Mouse (Mus musculus): ENCODE measurements around the gene Timm29. TPM values are rescaled to one million over a fixed set of nuclear protein-coding genes. Genes with fewer than 3 reads are reported as not detected.

Gene Timm29
- polyA plus RNA-seq, 1 experiment: 1.2 TPM

GRCm38 (mm10) chr9:21556996-21557395 lies 35.5 kb upstream of the Timm29 start:
- Histone ChIP-seq H3K9me3 (ENCODE audit: control insufficient read depth, low read length) (no peaks in the 10 kb centered on the region), H3K27me3 (ENCODE audit: control insufficient read depth) (no peaks in the 10 kb centered on the region), H3K4me1 (ENCODE audit: control insufficient read depth) (peaks cover 86% of the 10 kb centered on the region), H3K4me3 (replicated peaks) (no peak overlapping the region), H3K36me3 (ENCODE audit: control insufficient read depth) (peaks cover 85% of the 10 kb centered on the region)
- TF ChIP-seq TAL1 (IDR thresholded peaks at IDR 0.05; ENCODE audit: low read length): no peak
- TF ChIP-seq GATA1 (IDR thresholded peaks at IDR 0.05; ENCODE audit: low read length): no peak

DNA sequence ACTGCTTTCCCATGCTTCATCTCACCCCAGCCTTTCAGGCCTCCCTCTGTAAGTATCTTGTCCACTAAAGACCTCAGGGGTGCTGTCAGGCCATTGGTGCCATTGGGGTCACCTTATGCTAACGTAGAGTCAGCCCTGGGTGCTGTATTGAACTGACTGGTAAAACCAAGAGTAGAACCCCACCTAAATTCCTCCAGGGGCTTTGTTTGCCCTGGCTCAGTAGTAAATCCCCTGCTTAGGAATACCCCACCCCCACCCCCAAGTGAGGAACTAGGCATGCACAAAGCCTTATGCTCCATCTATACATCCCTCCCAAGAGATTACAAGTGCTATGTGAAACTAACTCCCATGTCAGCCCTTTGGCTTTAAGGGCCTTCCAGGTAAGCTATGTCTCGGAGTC lies 35.0 kb upstream of the Timm29 start:
- Histone ChIP-seq H3K36me3 (ENCODE audit: control insufficient read depth) (peaks cover 84% of the 10 kb centered on the region), H3K9me3 (ENCODE audit: control insufficient read depth, low read length) (no peaks in the 10 kb centered on the region), H3K4me1 (ENCODE audit: control insufficient read depth) (peaks cover 86% of the 10 kb centered on the region), H3K27me3 (ENCODE audit: control insufficient read depth) (no peaks in the 10 kb centered on the region), H3K4me3 (replicated peaks) (peak overlapping the region; percentile 53)
- TF ChIP-seq GATA1 (IDR thresholded peaks at IDR 0.05; ENCODE audit: low read length) (no peak), TAL1 (IDR thresholded peaks at IDR 0.05; ENCODE audit: low read length) (no peak)

DNA sequence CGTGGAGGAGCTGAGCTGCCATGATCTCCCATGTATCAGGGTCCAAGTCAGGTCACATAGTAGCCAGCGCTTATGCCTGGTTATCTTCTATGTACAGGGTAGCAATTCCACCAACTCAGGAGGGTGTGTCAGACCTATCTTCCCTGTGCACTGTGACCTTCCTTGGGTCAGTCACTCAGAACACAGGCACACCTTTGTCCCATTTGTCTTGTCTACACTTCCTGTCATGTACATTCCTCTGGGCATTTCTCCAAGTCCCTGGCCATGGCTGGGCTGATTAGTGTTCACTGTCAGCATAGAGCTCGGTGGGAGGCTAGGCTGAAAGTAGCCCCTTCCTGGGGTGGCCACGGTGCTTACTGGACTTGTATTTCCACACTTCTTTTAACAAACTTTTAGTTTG lies 34.2 kb upstream of the Timm29 start:
- Histone ChIP-seq H3K4me3 (replicated peaks) (peak overlapping the region; percentile 53), H3K9me3 (ENCODE audit: control insufficient read depth, low read length) (no peaks in the 10 kb centered on the region), H3K27me3 (ENCODE audit: control insufficient read depth) (no peaks in the 10 kb centered on the region), H3K4me1 (ENCODE audit: control insufficient read depth) (peaks cover 86% of the 10 kb centered on the region), H3K36me3 (ENCODE audit: control insufficient read depth) (peaks cover 84% of the 10 kb centered on the region)
- TF ChIP-seq TAL1 (IDR thresholded peaks at IDR 0.05; ENCODE audit: low read length) (peak; percentile 97), GATA1 (IDR thresholded peaks at IDR 0.05; ENCODE audit: low read length) (peak; percentile 93)

- TF ChIP-seq TAL1 (IDR thresholded peaks at IDR 0.05; ENCODE audit: low read length) (no peak), GATA1 (IDR thresholded peaks at IDR 0.05; ENCODE audit: low read length) (no peak)
- Histone ChIP-seq H3K27me3 (ENCODE audit: control insufficient read depth) (no peaks in the 10 kb centered on the region), H3K4me3 (replicated peaks) (peak overlapping the region; percentile 53), H3K9me3 (ENCODE audit: control insufficient read depth, low read length) (no peaks in the 10 kb centered on the region), H3K4me1 (ENCODE audit: control insufficient read depth) (peaks cover 83% of the 10 kb centered on the region), H3K36me3 (ENCODE audit: control insufficient read depth) (peaks cover 80% of the 10 kb centered on the region)
Measured at GRCm38 (mm10) chr9:21559151-21559550, 33.4 kb upstream of the Timm29 start.

- no peak overlapping the region for H3K4me3 ChIP-seq (replicated peaks)
- H3K36me3 ChIP-seq (ENCODE audit: control insufficient read depth): peaks cover 79% of the 10 kb centered on the region
- H3K4me1 ChIP-seq (ENCODE audit: control insufficient read depth): peaks cover 76% of the 10 kb centered on the region
- no peaks in the 10 kb centered on the region for H3K9me3 ChIP-seq (ENCODE audit: control insufficient read depth, low read length)
- H3K27me3 ChIP-seq (ENCODE audit: control insufficient read depth): no peaks in the 10 kb centered on the region
- TF ChIP-seq GATA1 (IDR thresholded peaks at IDR 0.05; ENCODE audit: low read length) (no peak), TAL1 (IDR thresholded peaks at IDR 0.05; ENCODE audit: low read length) (no peak)
Measured at GRCm38 (mm10) chr9:21564420-21564819, 28.1 kb upstream of the Timm29 start.

GRCm38 (mm10) chr9:21565004-21565586 lies 27.4 kb upstream of the Timm29 start:
- peaks cover 71% of the 10 kb centered on the region for H3K4me1 ChIP-seq (ENCODE audit: control insufficient read depth)
- peaks cover 82% of the 10 kb centered on the region for H3K36me3 ChIP-seq (ENCODE audit: control insufficient read depth)
- no peaks in the 10 kb centered on the region for H3K27me3 ChIP-seq (ENCODE audit: control insufficient read depth)

DNA sequence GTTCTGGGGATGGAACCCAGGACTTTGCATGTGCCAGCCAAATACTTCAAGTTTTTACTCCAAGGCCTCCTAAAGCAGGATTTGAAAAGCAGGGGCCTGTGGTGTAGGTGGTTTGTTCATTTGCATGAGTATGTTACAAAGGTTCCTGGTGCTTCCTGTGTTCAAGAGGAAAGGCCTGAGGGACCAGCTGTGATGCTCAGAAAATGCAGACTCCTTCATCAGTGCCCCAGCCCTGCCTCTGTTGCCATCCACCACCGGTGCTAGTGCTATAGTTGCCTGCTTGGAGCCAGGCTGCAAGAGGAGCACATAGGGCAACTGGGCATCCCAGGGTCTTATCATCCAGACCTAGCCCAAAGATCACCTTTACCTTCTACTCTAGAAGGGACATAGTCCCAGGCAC lies 26.0 kb upstream of the Timm29 start:
- Histone ChIP-seq H3K27me3 (ENCODE audit: control insufficient read depth) (no peaks in the 10 kb centered on the region), H3K36me3 (ENCODE audit: control insufficient read depth) (peaks cover 81% of the 10 kb centered on the region), H3K4me1 (ENCODE audit: control insufficient read depth) (peaks cover 58% of the 10 kb centered on the region), H3K4me3 (replicated peaks) (no peak overlapping the region), H3K9me3 (ENCODE audit: control insufficient read depth, low read length) (no peaks in the 10 kb centered on the region)
- TF ChIP-seq GATA1 (IDR thresholded peaks at IDR 0.05; ENCODE audit: low read length) (no peak), TAL1 (IDR thresholded peaks at IDR 0.05; ENCODE audit: low read length) (no peak)

More at GRCm38 (mm10) chr9:21565004-21565586, 27.4 kb upstream of the Timm29 start:
- Histone ChIP-seq H3K9me3 (ENCODE audit: control insufficient read depth, low read length) (no peaks in the 10 kb centered on the region), H3K4me3 (replicated peaks) (peak overlapping the region; percentile 13)
- TF ChIP-seq GATA1 (IDR thresholded peaks at IDR 0.05; ENCODE audit: low read length) (no peak), TAL1 (IDR thresholded peaks at IDR 0.05; ENCODE audit: low read length) (no peak)

DNA sequence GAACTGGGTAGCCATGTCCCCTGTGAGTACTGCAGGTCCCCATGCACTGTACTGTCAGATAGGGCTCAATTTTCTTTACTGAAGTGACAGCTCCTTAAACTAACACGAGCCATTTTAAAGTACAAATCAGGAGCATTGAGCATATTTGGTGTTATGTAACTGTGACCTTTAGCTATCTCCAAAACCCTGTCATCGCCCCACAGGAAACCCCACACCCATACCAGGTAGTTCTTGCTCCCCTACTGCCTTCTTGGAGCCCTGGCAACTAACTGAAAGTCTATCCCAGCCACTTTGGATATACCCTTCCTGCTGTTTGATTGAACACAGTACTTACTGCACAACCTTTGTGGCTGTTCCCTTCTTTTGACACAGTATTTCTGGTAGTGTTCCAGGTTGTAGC lies 25.5 kb upstream of the Timm29 start:
- no peaks in the 10 kb centered on the region for H3K27me3 ChIP-seq (ENCODE audit: control insufficient read depth)
- peaks cover 82% of the 10 kb centered on the region for H3K36me3 ChIP-seq (ENCODE audit: control insufficient read depth)
- TF ChIP-seq TAL1 (IDR thresholded peaks at IDR 0.05; ENCODE audit: low read length) (no peak), GATA1 (IDR thresholded peaks at IDR 0.05; ENCODE audit: low read length) (no peak)
- H3K9me3 ChIP-seq (ENCODE audit: control insufficient read depth, low read length): no peaks in the 10 kb centered on the region
- no peak overlapping the region for H3K4me3 ChIP-seq (replicated peaks)
- peaks cover 55% of the 10 kb centered on the region for H3K4me1 ChIP-seq (ENCODE audit: control insufficient read depth)

GRCm38 (mm10) chr9:21568657-21569255 lies 23.8 kb upstream of the Timm29 start:
- Histone ChIP-seq H3K4me3 (replicated peaks) (no peak overlapping the region), H3K36me3 (ENCODE audit: control insufficient read depth) (peaks cover 83% of the 10 kb centered on the region), H3K4me1 (ENCODE audit: control insufficient read depth) (peaks cover 44% of the 10 kb centered on the region), H3K27me3 (ENCODE audit: control insufficient read depth) (no peaks in the 10 kb centered on the region), H3K9me3 (ENCODE audit: control insufficient read depth, low read length) (no peaks in the 10 kb centered on the region)
- TF ChIP-seq TAL1 (IDR thresholded peaks at IDR 0.05; ENCODE audit: low read length) (no peak), GATA1 (IDR thresholded peaks at IDR 0.05; ENCODE audit: low read length) (no peak)

Data from erythroblast, embryonic 14.5 days (primary cell).